Mouse (Mus musculus): ENCODE measurements around the gene Fignl1.

The Fignl1 gene

GRCm38 (mm10) chr11:11808820-11809403, at the start of gene Fignl1:
Gene Fignl1, minus strand, starts transcription at chr11:11808962.
- DNase-seq (ENCODE audit: inconsistent ontology term), result peak; percentile 96

- no peak for DNase-seq (ENCODE audit: inconsistent ontology term)
These were observed 48.2 kb upstream of the Fignl1 start for GRCm38 (mm10) chr11:11856959-11857358.

- DNase-seq (ENCODE audit: inconsistent ontology term), result no peak
These were observed 46.9 kb upstream of the Fignl1 start for GRCm38 (mm10) chr11:11855685-11856131.

- DNase-seq (ENCODE audit: inconsistent ontology term), result no peak
These were observed 46.4 kb upstream of the Fignl1 start for GRCm38 (mm10) chr11:11855061-11855672.

GRCm38 (mm10) chr11:11853731-11854461, 45.1 kb upstream of the Fignl1 start:
- no peak for DNase-seq (ENCODE audit: inconsistent ontology term)

GRCm38 (mm10) chr11:11851957-11852505, 43.3 kb upstream of the Fignl1 start:
- DNase-seq (ENCODE audit: inconsistent ontology term), result no peak

- DNase-seq (ENCODE audit: inconsistent ontology term), result no peak
These were observed 41.9 kb upstream of the Fignl1 start for GRCm38 (mm10) chr11:11850476-11851267.

- DNase-seq (ENCODE audit: inconsistent ontology term), result no peak
These were observed 41.0 kb upstream of the Fignl1 start for GRCm38 (mm10) chr11:11849513-11850311.

- DNase-seq (ENCODE audit: inconsistent ontology term), result no peak
These were observed 39.7 kb upstream of the Fignl1 start for GRCm38 (mm10) chr11:11848467-11848866.

GRCm38 (mm10) chr11:11845044-11845443, 36.3 kb upstream of the Fignl1 start:
- no peak for DNase-seq (ENCODE audit: inconsistent ontology term)

- DNase-seq (ENCODE audit: inconsistent ontology term), result peak; percentile 86
These were observed 35.7 kb upstream of the Fignl1 start for GRCm38 (mm10) chr11:11844367-11844971.

GRCm38 (mm10) chr11:11841590-11841989, 32.8 kb upstream of the Fignl1 start:
- DNase-seq (ENCODE audit: inconsistent ontology term), result no peak

GRCm38 (mm10) chr11:11840746-11841145, 32.0 kb upstream of the Fignl1 start:
- no peak for DNase-seq (ENCODE audit: inconsistent ontology term)

GRCm38 (mm10) chr11:11839874-11840273, 31.1 kb upstream of the Fignl1 start:
- DNase-seq (ENCODE audit: inconsistent ontology term), result no peak

- no peak for DNase-seq (ENCODE audit: inconsistent ontology term)
These were observed 28.6 kb upstream of the Fignl1 start for GRCm38 (mm10) chr11:11837384-11837783.

- DNase-seq (ENCODE audit: inconsistent ontology term), result no peak
These were observed 28.1 kb upstream of the Fignl1 start for GRCm38 (mm10) chr11:11836713-11837370.

- DNase-seq (ENCODE audit: inconsistent ontology term), result no peak
These were observed 27.5 kb upstream of the Fignl1 start for GRCm38 (mm10) chr11:11836262-11836661.

GRCm38 (mm10) chr11:11835791-11836190, 27.0 kb upstream of the Fignl1 start:
- DNase-seq (ENCODE audit: inconsistent ontology term), result no peak

- DNase-seq (ENCODE audit: inconsistent ontology term), result no peak
These were observed 26.6 kb upstream of the Fignl1 start for GRCm38 (mm10) chr11:11835361-11835760.

- no peak for DNase-seq (ENCODE audit: inconsistent ontology term)
These were observed 24.3 kb upstream of the Fignl1 start for GRCm38 (mm10) chr11:11833100-11833499.
